In genomic region chr17:14927644-14928218, GRCm38 (mm10) we compare ENCODE assay signal across 36 mouse cellular contexts. TPM values are rescaled to one million over a fixed set of nuclear protein-coding genes. Genes with fewer than 3 reads are reported as not detected.
"Had no signal": no experiment of that assay in that cellular context is flagged by ENCODE, and none has a peak within 500 bp of the region (broad histone marks: within the 10 kb centered on the region; RNA-seq: fewer than 3 reads in every experiment).

No protein-coding gene starts in this region.

- DNase-seq: gastrocnemius, adult 2 months; gastrocnemius, postnatal 10 days; heart, adult 18-20 months; heart, postnatal 10 days; heart, postnatal 4 days; kidney, adult 2 months; kidney, adult 9 months; kidney, postnatal 14 days; kidney, postnatal 36 days; layer of hippocampus, adult 9-11 months; layer of hippocampus, postnatal 36 days; left cerebral cortex, postnatal 4 days; liver, embryonic 13.5 days had no signal

- H3K36me3 ChIP-seq: heart, embryonic 10.5 days; heart, embryonic 12.5 days; hindbrain, embryonic 10.5 days; hindbrain, embryonic 12.5 days; intestine, embryonic 15.5 days; kidney, embryonic 15.5 days; limb, embryonic 13.5 days; limb, embryonic 15.5 days; liver, embryonic 13.5 days; liver, embryonic 15.5 days had no signal

- ATAC-seq: hindbrain, embryonic 16.5 days; inflammation-experienced regulatory T-cells, adult 6 months; intestine, embryonic 15.5 days; intestine, postnatal 0 days had no signal

- H3K4me1 ChIP-seq: heart, embryonic 10.5 days; heart, embryonic 12.5 days; hindbrain, embryonic 10.5 days; hindbrain, embryonic 12.5 days; intestine, embryonic 15.5 days; kidney, embryonic 15.5 days; limb, embryonic 13.5 days; limb, embryonic 15.5 days; liver, embryonic 13.5 days; liver, embryonic 15.5 days had no signal

- H3K9me3 ChIP-seq: heart, embryonic 10.5 days; heart, embryonic 12.5 days; hindbrain, embryonic 10.5 days; hindbrain, embryonic 12.5 days; intestine, embryonic 15.5 days; kidney, embryonic 15.5 days; limb, embryonic 13.5 days; limb, embryonic 15.5 days; liver, embryonic 13.5 days; liver, embryonic 15.5 days had no signal

- H3K27me3 ChIP-seq: heart, embryonic 12.5 days; hindbrain, embryonic 12.5 days; intestine, embryonic 15.5 days; kidney, embryonic 15.5 days; limb, embryonic 13.5 days; limb, embryonic 15.5 days; liver, embryonic 13.5 days; liver, embryonic 15.5 days had no signal

- H3K4me3 ChIP-seq: gastrocnemius, adult 2 months; heart, embryonic 10.5 days; heart, embryonic 12.5 days; hindbrain, embryonic 10.5 days; hindbrain, embryonic 12.5 days; intestine, embryonic 15.5 days; kidney, embryonic 15.5 days; limb, embryonic 13.5 days; limb, embryonic 15.5 days; liver, embryonic 13.5 days; liver, embryonic 15.5 days had no signal

- H3K27ac ChIP-seq: gastrocnemius, adult 2 months; heart, embryonic 10.5 days; hindbrain, embryonic 10.5 days; hindbrain, embryonic 12.5 days; hindbrain, embryonic 14.5 days; intestine, embryonic 15.5 days; kidney, embryonic 15.5 days; kidney, postnatal 0 days; limb, embryonic 13.5 days; limb, embryonic 15.5 days; liver, embryonic 13.5 days; liver, embryonic 15.5 days had no signal

- H3K4me2 ChIP-seq: heart, embryonic 12.5 days; hindbrain, embryonic 12.5 days; hindbrain, embryonic 14.5 days; intestine, embryonic 15.5 days; kidney, embryonic 15.5 days; limb, embryonic 13.5 days; limb, embryonic 15.5 days; liver, embryonic 11.5 days; liver, embryonic 13.5 days; liver, embryonic 15.5 days had no signal

- H3K9ac ChIP-seq: heart, embryonic 12.5 days; hindbrain, embryonic 12.5 days; hindbrain, embryonic 14.5 days; intestine, embryonic 15.5 days; kidney, embryonic 15.5 days; limb, embryonic 13.5 days; limb, embryonic 15.5 days; liver, embryonic 13.5 days; liver, embryonic 15.5 days had no signal

RNA-seq across cellular contexts. Expression of gene Wdr27, which starts 15.2 kb away (rescaled TPM):
- total RNA-seq: granulocyte monocyte progenitor cell, adult 5-6 weeks had no signal

RNA-seq across cellular contexts. Expression of gene Gm3417, which starts 50.9 kb away (rescaled TPM):
- total RNA-seq: gastrocnemius, adult 2 months; gastrocnemius, postnatal 25 days; heart, adult 18-20 months; heart, postnatal 10 days; heart, postnatal 25 days; layer of hippocampus, postnatal 14 days; left cerebral cortex, adult 18-20 months; left cerebral cortex, postnatal 25 days; left cerebral cortex, postnatal 4 days had no signal
- polyA plus RNA-seq: heart, embryonic 12.5 days; heart, embryonic 14.5 days; hindbrain, embryonic 10.5 days; hindbrain, embryonic 16.5 days; large intestine, adult 2 months; limb, embryonic 13.5 days; limb, embryonic 15.5 days had no signal
